Mouse (Mus musculus) lung, postnatal 0 days (tissue): ENCODE data around the gene Zbtb16.

Experiments
- CTCF ChIP-seq: IDR thresholded peaks from 2 replicates; pipeline ENCODE4 v1.5.1; 2016; ENCODE audit warnings: antibody characterized with exemption, mild to moderate bottlenecking
- EP300 ChIP-seq: IDR thresholded peaks from 2 replicates; pipeline ENCODE4 v1.6.1; 2016; ENCODE audit warnings: antibody characterized with exemption, mild to moderate bottlenecking, control low read depth

- TF ChIP-seq CTCF (no peak), EP300 (no peak)
These were observed 13.3 kb downstream of the Zbtb16 start for GRCm38 (mm10) chr9:48822586-48823318.
